Mouse (Mus musculus): ENCODE measurements at regions not wholly inside any gene's neighbourhood (a gene's known extent, or its start where the extent isn't known, plus 50 kb on each side); places are given as distances from the start of the nearest gene placed in this dataset.

GRCm38 (mm10) chr2:115460028-115460881, 121.3 kb upstream of the BC052040 start:
- peak; percentile 92 for DNase-seq (ENCODE audit: low read depth)
- no peak for TF ChIP-seq CTCF (IDR thresholded peaks at IDR 0.05; ENCODE audit: borderline replicate concordance, extremely low read depth, insufficient read depth, insufficient read length)
- TF ChIP-seq POLR2A (IDR thresholded peaks at IDR 0.05; ENCODE audit: borderline replicate concordance, extremely low read depth, insufficient read depth, insufficient read length, poor library complexity, severe bottlenecking) = no peak

DNA sequence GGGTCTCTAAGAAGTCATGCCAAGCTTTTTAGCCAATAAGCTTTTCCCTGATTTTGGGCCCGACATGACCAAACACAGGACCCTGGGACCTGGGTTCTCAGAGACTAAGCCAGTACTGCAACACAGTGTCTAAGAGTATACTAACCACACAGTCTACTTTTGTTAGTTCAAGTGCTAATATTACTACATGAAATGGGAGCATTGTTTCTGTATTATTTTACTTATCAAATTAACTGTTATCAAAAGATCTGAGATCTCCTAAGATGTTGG, 120.7 kb upstream of the BC052040 start:
- TF ChIP-seq CTCF (IDR thresholded peaks at IDR 0.05; ENCODE audit: borderline replicate concordance, extremely low read depth, insufficient read depth, insufficient read length) (no peak), POLR2A (IDR thresholded peaks at IDR 0.05; ENCODE audit: borderline replicate concordance, extremely low read depth, insufficient read depth, insufficient read length, poor library complexity, severe bottlenecking) (no peak)

GRCm38 (mm10) chr2:115466170-115466569, 115.3 kb upstream of the BC052040 start:
- TF ChIP-seq POLR2A (IDR thresholded peaks at IDR 0.05; ENCODE audit: borderline replicate concordance, extremely low read depth, insufficient read depth, insufficient read length, poor library complexity, severe bottlenecking) = no peak
- TF ChIP-seq CTCF (IDR thresholded peaks at IDR 0.05; ENCODE audit: borderline replicate concordance, extremely low read depth, insufficient read depth, insufficient read length) = no peak
- peak; percentile 41 for DNase-seq (ENCODE audit: low read depth)

More for the DNA sequence above, 120.7 kb upstream of the BC052040 start:
- DNase-seq (ENCODE audit: low read depth) = no peak

- no peak for DNase-seq (ENCODE audit: low read depth)
- TF ChIP-seq CTCF (IDR thresholded peaks at IDR 0.05; ENCODE audit: borderline replicate concordance, extremely low read depth, insufficient read depth, insufficient read length) = no peak
- TF ChIP-seq POLR2A (IDR thresholded peaks at IDR 0.05; ENCODE audit: borderline replicate concordance, extremely low read depth, insufficient read depth, insufficient read length, poor library complexity, severe bottlenecking) = no peak
Measured at GRCm38 (mm10) chr2:115467107-115467745, 114.3 kb upstream of the BC052040 start.

DNA sequence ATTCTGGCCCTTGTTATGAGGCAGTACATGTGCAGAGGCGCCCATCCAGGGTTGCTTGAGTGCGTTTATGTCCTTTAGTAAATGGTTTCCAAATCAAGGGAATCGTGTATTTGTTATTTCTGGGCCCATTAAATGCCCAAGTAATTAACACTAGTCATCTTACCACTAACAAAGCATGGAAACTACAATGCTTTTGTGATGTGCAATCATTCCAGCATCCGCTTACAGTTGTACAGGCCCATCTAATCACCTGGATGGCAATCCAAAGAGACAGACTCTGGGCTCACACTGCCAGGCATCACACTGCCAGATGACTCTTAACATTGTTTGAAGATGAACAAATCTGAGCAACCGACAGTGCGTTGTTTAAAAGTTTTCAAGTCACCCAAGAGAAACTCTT, 113.6 kb upstream of the BC052040 start:
- peak; percentile 66 for DNase-seq (ENCODE audit: low read depth)
- TF ChIP-seq POLR2A (IDR thresholded peaks at IDR 0.05; ENCODE audit: borderline replicate concordance, extremely low read depth, insufficient read depth, insufficient read length, poor library complexity, severe bottlenecking) (no peak), CTCF (IDR thresholded peaks at IDR 0.05; ENCODE audit: borderline replicate concordance, extremely low read depth, insufficient read depth, insufficient read length) (no peak)

DNA sequence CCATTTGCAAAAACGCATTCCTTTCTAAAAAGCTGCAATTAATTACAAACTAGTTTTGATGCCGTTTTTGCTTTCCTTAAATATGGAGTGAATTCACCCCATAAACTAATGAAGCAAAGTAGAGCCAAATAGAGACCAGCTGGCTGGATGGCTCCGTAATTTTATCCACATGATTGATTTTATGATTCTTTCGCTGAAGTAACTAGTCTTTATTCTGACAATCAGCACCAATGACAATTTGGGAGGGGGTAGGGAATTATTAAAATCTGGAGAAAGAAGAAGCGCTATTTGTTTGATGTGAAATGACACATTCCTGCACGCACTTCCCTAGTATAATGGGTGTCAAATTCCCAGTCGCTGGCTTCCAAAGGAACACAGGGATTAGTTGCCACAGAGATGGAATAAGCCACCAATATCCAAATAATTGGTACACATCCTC, 113.0 kb upstream of the BC052040 start:
- TF ChIP-seq POLR2A (IDR thresholded peaks at IDR 0.05; ENCODE audit: borderline replicate concordance, extremely low read depth, insufficient read depth, insufficient read length, poor library complexity, severe bottlenecking) (no peak), CTCF (IDR thresholded peaks at IDR 0.05; ENCODE audit: borderline replicate concordance, extremely low read depth, insufficient read depth, insufficient read length) (no peak)
- DNase-seq (ENCODE audit: low read depth) = peak; percentile 73

DNA sequence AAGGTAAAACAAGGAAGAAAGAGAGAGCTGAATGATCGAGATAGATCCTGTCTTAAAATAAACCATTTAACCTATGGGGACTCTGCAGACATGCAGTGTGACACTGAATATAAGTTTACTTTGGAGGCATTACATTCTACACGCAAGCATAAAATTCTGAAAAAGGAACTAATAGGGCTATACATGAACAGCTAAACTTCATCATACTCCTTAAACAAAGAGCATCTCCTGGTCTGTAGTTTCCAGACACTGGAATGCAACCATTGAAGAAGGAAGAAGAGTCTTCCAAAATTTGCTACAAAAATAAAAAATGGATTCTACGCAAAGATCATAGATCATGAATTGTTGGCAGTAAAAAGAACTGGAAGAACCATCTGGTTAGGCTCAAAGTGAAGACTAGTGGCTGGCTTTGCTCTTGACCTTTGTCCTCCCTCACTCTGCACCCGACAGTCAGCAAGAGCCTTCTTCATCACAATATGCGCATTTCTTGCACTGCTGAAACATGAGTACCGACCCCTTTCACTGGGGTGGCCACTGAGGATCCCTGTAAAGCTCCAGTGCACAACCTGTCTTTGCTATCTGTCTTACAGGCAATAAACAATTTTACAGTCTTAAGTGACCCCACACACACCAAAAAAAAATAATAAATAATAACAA, 112.2 kb upstream of the BC052040 start:
- DNase-seq (ENCODE audit: low read depth) = no peak
- no peak for TF ChIP-seq CTCF (IDR thresholded peaks at IDR 0.05; ENCODE audit: borderline replicate concordance, extremely low read depth, insufficient read depth, insufficient read length)
- no peak for TF ChIP-seq POLR2A (IDR thresholded peaks at IDR 0.05; ENCODE audit: borderline replicate concordance, extremely low read depth, insufficient read depth, insufficient read length, poor library complexity, severe bottlenecking)

DNA sequence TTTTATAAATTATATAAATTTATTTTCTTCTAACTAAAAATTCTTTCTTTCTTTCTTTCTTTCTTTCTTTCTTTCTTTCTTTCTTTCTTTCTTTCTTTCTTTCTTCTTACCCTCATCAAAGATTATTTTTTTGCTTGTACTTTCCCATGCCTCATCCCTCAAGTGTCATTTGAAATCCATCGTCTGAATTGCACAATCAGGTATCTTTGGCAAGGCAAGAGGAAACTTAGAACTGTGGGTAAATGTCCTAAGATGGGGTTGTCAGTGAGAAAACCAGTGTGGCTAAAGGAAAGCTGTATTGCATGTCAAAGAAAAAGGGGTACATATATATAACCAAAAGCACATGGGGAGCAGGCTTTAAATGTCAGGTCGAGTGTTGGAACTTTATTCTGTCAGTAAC, 109.1 kb upstream of the BC052040 start:
- TF ChIP-seq POLR2A (IDR thresholded peaks at IDR 0.05; ENCODE audit: borderline replicate concordance, extremely low read depth, insufficient read depth, insufficient read length, poor library complexity, severe bottlenecking) (no peak), CTCF (IDR thresholded peaks at IDR 0.05; ENCODE audit: borderline replicate concordance, extremely low read depth, insufficient read depth, insufficient read length) (no peak)
- no peak for DNase-seq (ENCODE audit: low read depth)

GRCm38 (mm10) chr2:115483418-115484288, 97.9 kb upstream of the BC052040 start:
- TF ChIP-seq POLR2A (IDR thresholded peaks at IDR 0.05; ENCODE audit: borderline replicate concordance, extremely low read depth, insufficient read depth, insufficient read length, poor library complexity, severe bottlenecking) = no peak
- no peak for TF ChIP-seq CTCF (IDR thresholded peaks at IDR 0.05; ENCODE audit: borderline replicate concordance, extremely low read depth, insufficient read depth, insufficient read length)
- peak; percentile 28 for DNase-seq (ENCODE audit: low read depth)

DNA sequence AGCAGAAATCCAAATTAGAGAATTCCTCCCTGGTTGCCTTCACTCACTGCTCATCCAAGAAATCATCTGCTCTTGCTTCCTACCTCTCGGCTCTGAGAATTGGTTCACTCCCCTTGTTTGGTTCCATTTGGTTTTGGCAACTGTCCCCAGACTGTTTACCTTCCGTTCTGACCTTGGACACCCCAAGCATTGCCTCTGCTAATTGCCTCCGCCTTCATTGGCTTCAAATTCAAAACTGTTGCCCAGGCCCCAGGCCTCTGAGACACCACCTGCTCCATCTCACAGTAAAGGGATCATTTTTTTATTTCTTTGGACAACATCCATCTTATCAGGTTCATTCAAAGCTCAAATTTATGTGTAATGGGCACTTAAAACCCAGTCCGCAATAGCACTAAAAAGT, 93.1 kb upstream of the BC052040 start:
- peak; percentile 85 for DNase-seq (ENCODE audit: low read depth)
- no peak for TF ChIP-seq POLR2A (IDR thresholded peaks at IDR 0.05; ENCODE audit: borderline replicate concordance, extremely low read depth, insufficient read depth, insufficient read length, poor library complexity, severe bottlenecking)
- no peak for TF ChIP-seq CTCF (IDR thresholded peaks at IDR 0.05; ENCODE audit: borderline replicate concordance, extremely low read depth, insufficient read depth, insufficient read length)

- DNase-seq (ENCODE audit: low read depth) = no peak
- TF ChIP-seq CTCF (IDR thresholded peaks at IDR 0.05; ENCODE audit: borderline replicate concordance, extremely low read depth, insufficient read depth, insufficient read length) = no peak
- no peak for TF ChIP-seq POLR2A (IDR thresholded peaks at IDR 0.05; ENCODE audit: borderline replicate concordance, extremely low read depth, insufficient read depth, insufficient read length, poor library complexity, severe bottlenecking)
Measured at GRCm38 (mm10) chr2:115493020-115493419, 88.5 kb upstream of the BC052040 start.

Measured in brain, embryonic 14.5 days (tissue).